Mouse (Mus musculus) embryonic facial prominence, embryonic 10.5 days (tissue): Measurements from ENCODE around the gene Map3k3. TPM values are rescaled to one million over a fixed set of nuclear protein-coding genes. Genes with fewer than 3 reads are reported as not detected.
"Not testable (repeated sequence)": the region's sequence is repeated elsewhere in the genome, so short reads cannot be mapped to it uniquely, and the experiment has no call there.

Experiments
- DNase-seq: peaks from one replicate; pipeline ENCODE4 v3.0.0-alpha.2; 2017; ENCODE audit warnings: low spot score
- H3K27ac ChIP-seq: fragments of 300-500 bp; sonication (generic); replicated peaks from 2 replicates; pipeline ENCODE4 v1.5.1; 2016; ENCODE audit warnings: mild to moderate bottlenecking
- H3K27me3 ChIP-seq: fragments of 300-500 bp; sonication (generic); replicated peaks from 2 replicates; pipeline ENCODE4 v1.6.1; 2016; ENCODE audit warnings: low read depth, mild to moderate bottlenecking; ENCODE audit not compliant: poor library complexity, severe bottlenecking
- H3K36me3 ChIP-seq: fragments of 300-500 bp; sonication (generic); replicated peaks from 2 replicates; pipeline ENCODE4 v1.6.1; 2016; ENCODE audit warnings: mild to moderate bottlenecking, moderate library complexity
- H3K4me1 ChIP-seq: fragments of 300-500 bp; sonication (generic); 2 replicates; pipeline ENCODE4 v1.6.1; 2016
- H3K4me3 ChIP-seq: fragments of 300-500 bp; sonication (generic); 2 replicates; pipeline ENCODE4 v1.5.1; 2016; ENCODE audit warnings: mild to moderate bottlenecking, moderate library complexity
- H3K9me3 ChIP-seq: fragments of 300-500 bp; sonication (generic); 2 replicates; pipeline ENCODE4 v1.6.1; 2016; ENCODE audit warnings: mild to moderate bottlenecking
- WGBS: fragments of 180-500 bp; shearing (Covaris S2); methylation state at CpG from one replicate; pipeline ENCODE4 v1.1.7; 2016; 5-methylcytosine and 5-hydroxymethylcytosine counted together
- polyA plus RNA-seq: library from polyadenylated mRNA; unstranded; fragments of >200 nt; fragmentation: Nextera tagmentation; extraction: Ambion mirVana; gene quantifications from 2 replicates; pipeline ENCODE4 v1.2.1, GENCODE M21; 2016

The Map3k3 gene
- polyA plus RNA-seq, 1 experiment from 2014 or later = 20.9 TPM

DNA sequence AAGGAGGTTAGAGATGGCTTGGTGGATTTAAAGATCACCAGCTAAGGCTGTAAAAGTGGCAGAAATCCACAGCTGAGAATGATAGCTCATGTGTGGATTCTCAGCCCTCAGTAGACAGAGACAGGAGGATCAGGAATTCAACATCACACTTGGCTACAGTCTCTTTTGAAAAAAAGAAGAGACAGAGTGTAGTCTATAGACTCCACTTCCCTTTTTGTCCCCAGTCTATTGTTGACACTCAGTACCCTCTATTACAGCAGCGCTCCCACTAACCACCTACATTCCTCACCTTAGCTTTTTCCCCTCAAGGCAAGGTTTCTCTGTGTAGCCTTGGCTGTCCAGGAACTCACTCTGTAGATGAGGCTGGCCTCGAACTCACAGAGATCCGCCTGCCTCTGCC is 107.3 kb downstream of the Map3k3 start:
- no peaks in the 10 kb centered on the region for H3K27me3 ChIP-seq
- 93% methylated on average over 3 of the region's 3 CpGs for WGBS
- H3K36me3 ChIP-seq = peaks cover 8% of the 10 kb centered on the region
- no peaks in the 10 kb centered on the region for H3K9me3 ChIP-seq
- no peak for DNase-seq
- H3K4me1 ChIP-seq = peaks cover 12% of the 10 kb centered on the region
- no peak overlapping the region for H3K4me3 ChIP-seq
- H3K27ac ChIP-seq = no peak overlapping the region

DNA sequence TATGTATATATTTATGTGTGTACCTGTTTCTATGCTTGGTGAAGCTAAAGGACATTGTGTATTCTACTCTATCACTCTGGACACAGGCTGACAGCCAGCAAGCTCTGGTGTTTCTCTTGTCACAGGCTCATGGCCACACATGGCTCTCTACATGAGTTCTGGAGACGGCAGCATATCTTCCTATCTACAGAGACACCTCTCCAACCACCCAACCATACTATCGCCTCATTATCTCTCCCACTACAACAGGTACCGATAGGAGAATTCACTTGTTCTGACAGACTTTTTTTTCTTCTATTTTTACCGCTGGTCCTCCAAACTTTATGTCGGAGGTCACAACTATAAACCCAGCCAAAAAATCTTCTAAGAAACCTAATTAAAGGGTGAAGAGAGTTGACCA is 107.8 kb downstream of the Map3k3 start:
- no peaks in the 10 kb centered on the region for H3K9me3 ChIP-seq
- DNase-seq = no peak
- no peak overlapping the region for H3K27ac ChIP-seq
- H3K4me3 ChIP-seq = peak overlapping the region; percentile 85
- WGBS = 88% methylated on average over 5 of the region's 5 CpGs
- H3K4me1 ChIP-seq = peaks cover 12% of the 10 kb centered on the region
- peaks cover 12% of the 10 kb centered on the region for H3K36me3 ChIP-seq
- no peaks in the 10 kb centered on the region for H3K27me3 ChIP-seq

DNA sequence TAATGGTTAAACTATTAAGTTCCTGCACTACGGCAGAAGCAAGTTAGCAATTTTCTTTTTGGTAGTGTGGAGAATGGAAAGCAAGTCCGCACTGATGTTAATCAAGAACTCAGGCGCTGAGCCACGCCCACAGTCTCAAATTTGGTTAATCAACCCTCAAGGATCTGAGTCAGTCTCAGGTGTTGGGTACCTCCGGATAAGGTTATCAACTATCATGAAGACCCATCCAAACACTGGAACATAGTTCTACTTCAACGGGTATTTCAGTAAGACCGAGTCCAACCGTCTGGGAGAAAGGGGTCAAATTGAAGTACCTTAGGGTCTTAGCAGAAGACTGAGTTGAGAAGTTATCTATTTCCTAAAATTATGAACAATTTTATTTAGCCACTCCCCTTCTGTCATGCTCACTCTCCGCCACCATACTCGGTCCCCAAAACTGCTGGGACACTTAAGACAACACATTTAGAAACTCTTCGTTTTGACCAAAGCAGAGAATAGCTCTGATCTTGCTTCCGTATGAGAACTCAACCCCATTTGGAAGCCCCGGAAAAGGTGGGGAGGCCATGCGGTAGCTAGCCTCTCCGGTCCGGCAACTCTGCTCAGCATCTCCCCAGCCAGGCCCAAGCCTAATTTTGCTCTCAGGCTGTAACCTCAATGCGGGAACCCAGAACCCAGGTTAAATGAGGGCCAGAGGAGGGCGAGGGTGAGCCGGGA is 108.4 kb downstream of the Map3k3 start:
- WGBS = 12% methylated on average over 19 of the region's 19 CpGs
- Histone ChIP-seq H3K4me3 (peak overlapping the region; percentile 85), H3K36me3 (peaks cover 17% of the 10 kb centered on the region)

DNA sequence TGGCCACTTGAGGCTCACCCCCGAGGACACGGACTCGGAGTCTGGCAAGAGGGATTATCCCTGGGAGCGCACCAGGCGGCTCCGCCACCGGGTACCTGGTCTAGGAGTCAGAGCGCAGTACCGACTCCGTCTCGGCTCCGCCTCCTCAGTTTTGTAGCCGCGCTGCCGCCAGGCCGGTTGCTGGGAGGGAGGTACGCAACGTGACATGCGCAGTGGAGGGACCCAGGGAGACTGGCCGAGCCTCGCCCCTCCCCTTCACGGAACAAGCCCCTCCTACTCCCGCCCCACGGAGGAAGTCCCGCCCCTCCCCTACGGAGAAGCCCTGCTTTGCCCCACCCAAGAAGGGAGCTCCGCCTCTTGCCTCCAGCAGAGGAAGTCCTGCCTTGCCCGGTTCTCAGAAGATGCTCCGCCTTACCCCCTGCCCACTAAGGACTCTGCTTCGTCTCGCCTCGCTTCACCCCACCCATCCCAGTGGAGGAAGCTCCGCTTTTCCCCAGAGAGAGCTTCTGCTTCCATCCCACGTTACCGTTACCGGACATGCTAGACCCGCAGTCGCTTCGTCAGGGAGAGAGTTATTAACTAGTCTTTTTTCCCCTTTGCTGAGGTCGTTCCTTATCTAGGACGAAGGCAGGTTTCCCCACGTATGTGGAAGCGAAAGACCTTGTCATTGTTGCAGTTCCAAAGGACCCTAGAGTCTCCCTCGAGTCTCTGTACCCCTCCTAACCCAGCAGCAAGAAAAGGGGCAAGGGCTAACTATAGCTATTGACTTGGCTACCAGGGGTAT is 109.2 kb downstream of the Map3k3 start:
- peaks cover 25% of the 10 kb centered on the region for H3K36me3 ChIP-seq
- under 1% methylated on average over 44 of the region's 44 CpGs for WGBS
- peaks cover 12% of the 10 kb centered on the region for H3K4me1 ChIP-seq
- H3K27me3 ChIP-seq = no peaks in the 10 kb centered on the region
- peak overlapping the region; percentile 89 for H3K27ac ChIP-seq
- peak; percentile 99 for DNase-seq
- H3K4me3 ChIP-seq = peak overlapping the region; percentile 85
- no peaks in the 10 kb centered on the region for H3K9me3 ChIP-seq

More for the DNA sequence above, 108.4 kb downstream of the Map3k3 start:
- Histone ChIP-seq H3K9me3 (no peaks in the 10 kb centered on the region), H3K27me3 (no peaks in the 10 kb centered on the region), H3K4me1 (peaks cover 12% of the 10 kb centered on the region), H3K27ac (peak overlapping the region; percentile 89)
- DNase-seq = no peak

DNA sequence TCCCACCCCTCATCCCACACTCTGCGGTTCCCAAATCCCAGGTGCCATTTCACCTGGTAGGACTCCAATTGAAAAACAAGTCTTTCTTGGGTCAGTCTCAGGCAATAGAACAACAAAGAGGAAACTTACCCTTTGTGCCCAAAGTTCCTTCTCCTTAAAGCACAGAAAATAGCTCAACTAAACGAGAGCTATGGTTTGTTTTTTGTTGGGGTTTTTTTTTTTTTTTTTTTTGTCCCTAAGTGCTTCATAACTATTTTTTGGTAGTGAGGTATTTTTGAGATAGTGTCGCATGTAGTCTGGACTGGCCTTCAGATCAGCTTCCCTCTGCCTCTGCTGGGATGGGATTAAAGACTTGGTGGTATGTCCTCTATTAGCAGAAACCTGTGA is 109.7 kb downstream of the Map3k3 start:
- DNase-seq = no peak
- no peaks in the 10 kb centered on the region for H3K9me3 ChIP-seq
- H3K36me3 ChIP-seq = peaks cover 27% of the 10 kb centered on the region
- H3K27ac ChIP-seq = peak overlapping the region; percentile 89
- WGBS = 38% methylated on average over 3 of the region's 3 CpGs
- no peaks in the 10 kb centered on the region for H3K27me3 ChIP-seq
- peak overlapping the region; percentile 85 for H3K4me3 ChIP-seq
- peaks cover 12% of the 10 kb centered on the region for H3K4me1 ChIP-seq

DNA sequence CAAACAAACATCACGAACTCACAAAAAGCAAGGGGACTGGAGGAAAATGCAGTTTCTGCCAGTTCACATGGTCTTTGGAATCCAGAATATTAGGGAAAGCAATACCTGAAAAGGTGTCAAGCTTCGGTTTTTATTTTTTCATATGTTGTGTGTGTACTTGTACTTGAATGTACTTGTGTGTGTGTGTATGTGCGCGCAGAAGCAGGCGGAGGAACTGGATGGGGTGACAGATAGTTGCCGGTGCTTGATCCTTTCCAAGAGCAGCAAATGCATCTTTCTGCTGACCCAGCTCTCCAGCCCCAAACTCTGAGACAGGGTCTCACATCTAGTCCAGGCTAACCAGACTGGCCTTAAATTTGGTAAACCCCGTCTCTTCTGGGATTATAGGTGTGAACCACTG is 110.5 kb downstream of the Map3k3 start:
- no peaks in the 10 kb centered on the region for H3K9me3 ChIP-seq
- H3K4me3 ChIP-seq = no peak overlapping the region
- no peak overlapping the region for H3K27ac ChIP-seq
- WGBS = 91% methylated on average over 7 of the region's 7 CpGs
- peaks cover 12% of the 10 kb centered on the region for H3K4me1 ChIP-seq
- no peak for DNase-seq
- H3K36me3 ChIP-seq = peaks cover 31% of the 10 kb centered on the region
- no peaks in the 10 kb centered on the region for H3K27me3 ChIP-seq

DNA sequence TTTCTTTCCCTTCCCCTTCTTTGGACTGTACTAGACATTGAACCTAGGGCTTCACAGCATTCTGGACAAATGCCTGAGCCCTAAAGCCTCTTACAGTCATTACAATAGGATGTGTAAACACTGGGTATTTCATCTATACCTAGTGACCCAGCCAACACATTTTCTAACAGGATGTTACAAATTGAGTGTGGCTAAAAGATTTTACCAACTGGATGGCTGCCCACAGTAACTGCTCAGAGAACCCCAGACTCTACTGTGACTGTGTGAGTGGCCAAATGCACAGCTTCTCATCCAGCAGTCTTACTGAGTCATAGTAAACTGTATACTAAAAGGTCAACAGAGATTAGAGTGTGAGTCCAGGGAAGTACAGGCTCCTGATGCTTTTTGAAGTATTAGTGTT is 110.9 kb downstream of the Map3k3 start:
- no peak for DNase-seq
- H3K27ac ChIP-seq = no peak overlapping the region
- no peaks in the 10 kb centered on the region for H3K27me3 ChIP-seq
- H3K4me1 ChIP-seq = peaks cover 12% of the 10 kb centered on the region
- no peak overlapping the region for H3K4me3 ChIP-seq
- H3K9me3 ChIP-seq = no peaks in the 10 kb centered on the region
- peaks cover 36% of the 10 kb centered on the region for H3K36me3 ChIP-seq

DNA sequence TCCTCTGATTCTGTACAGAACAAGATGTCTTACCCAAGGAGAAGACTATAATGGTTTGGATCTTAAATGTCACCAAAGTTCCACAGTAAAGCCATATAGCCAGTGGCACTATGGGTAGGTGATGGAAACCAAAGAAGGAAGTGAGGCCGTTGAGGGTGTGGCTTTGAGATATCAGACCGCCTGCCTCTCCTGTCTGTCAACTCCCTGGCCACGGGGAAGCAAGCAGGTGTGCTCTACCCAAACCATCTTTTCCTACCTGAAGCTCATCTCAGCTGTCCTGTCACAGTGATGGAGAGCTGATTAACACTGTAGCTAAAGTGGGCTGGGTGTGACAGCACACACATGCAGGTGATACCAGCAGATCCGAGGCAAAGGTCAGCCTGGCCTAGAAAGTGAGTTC is 113.9 kb downstream of the Map3k3 start:
- H3K36me3 ChIP-seq = peaks cover 65% of the 10 kb centered on the region
- H3K4me1 ChIP-seq = peaks cover 4% of the 10 kb centered on the region
- H3K27ac ChIP-seq = no peak overlapping the region
- H3K4me3 ChIP-seq = no peak overlapping the region
- H3K27me3 ChIP-seq = no peaks in the 10 kb centered on the region
- WGBS = 89% methylated on average over 4 of the region's 4 CpGs
- DNase-seq = no peak
- no peaks in the 10 kb centered on the region for H3K9me3 ChIP-seq

DNA sequence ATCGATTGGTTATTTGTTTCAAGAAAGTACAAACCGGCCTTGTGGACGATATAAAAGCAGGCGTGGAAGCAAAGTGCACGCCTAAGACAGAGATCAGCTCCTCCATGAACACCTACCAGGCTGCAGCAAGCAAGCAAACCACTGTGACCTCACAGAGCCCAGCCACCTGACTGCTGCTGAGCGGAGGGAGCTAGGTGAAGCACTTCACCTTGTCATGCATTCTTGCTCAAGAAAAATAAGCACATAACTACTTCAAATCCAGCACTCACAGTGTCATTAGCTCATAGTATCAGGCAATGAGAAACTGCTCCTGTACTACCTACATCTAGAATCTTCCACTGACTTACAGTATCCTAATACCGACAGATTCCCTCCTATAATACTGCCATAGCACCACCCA is 115.6 kb downstream of the Map3k3 start:
- H3K27me3 ChIP-seq, H3K27ac ChIP-seq, DNase-seq, H3K4me3 ChIP-seq, H3K4me1 ChIP-seq, H3K9me3 ChIP-seq: not testable (repeated sequence)
- WGBS = 95% methylated on average over 7 of the region's 7 CpGs
- peaks cover 83% of the 10 kb centered on the region for H3K36me3 ChIP-seq

DNA sequence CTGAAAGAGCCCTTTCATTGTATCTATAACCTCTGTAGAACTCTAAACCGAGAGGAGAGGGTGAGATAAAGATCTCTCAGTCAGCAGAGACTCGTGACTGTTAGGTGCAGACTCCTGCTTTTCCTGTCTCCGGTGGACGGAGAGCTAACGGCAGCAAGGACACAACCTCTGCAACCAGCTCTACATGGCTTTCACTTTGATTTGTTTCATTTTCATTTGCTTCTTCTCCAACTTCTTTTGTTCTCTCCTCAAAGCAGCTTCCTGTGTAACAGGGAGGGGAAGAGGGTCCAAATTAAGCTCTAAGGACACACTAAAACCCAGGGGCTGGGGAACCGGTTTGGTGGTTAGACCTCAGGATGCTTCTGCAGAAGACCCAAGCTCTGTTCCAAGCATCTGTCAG is 116.3 kb downstream of the Map3k3 start:
- Histone ChIP-seq H3K27me3 (no peaks in the 10 kb centered on the region), H3K4me3 (no peak overlapping the region), H3K27ac (no peak overlapping the region), H3K4me1 (no peaks in the 10 kb centered on the region), H3K9me3 (no peaks in the 10 kb centered on the region), H3K36me3 (peaks cover 90% of the 10 kb centered on the region)
- DNase-seq = no peak
- WGBS = 85% methylated on average over 6 of the region's 6 CpGs

DNA sequence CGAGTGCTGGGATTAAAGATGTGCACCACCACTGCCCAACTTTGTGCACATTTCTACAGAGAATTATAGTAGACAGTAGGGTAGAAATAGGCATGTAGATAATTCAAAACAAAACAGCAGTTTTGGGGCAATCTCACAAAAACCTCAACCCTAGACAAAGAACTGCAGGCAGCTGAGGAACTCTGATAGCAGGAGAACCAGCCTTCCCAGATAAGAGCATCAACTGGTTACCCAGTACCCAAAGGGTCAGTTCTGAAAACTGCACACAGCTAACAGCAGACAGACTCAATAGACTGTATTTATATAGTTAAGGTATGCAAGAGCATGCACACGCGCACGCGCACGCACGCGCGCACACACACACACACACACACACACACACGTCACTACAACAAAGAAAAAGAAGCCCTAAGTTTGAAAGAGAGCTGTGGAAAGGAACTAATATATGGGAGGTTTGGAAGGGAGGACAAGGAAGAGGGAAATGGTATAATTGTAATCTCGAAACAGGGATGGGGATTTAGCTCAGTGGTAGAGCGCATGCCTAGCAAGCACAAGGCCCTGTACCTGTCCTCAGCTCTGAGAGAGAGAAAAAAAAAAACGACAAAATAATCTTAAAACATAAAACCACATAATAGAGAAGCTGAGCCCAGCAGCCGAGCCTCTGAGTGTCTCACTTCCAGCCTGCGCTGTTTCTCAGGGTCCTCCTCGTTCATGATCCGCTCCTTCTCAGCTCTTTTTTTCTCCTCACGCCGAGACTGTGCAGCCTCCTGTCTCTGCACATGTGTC is 117.1 kb downstream of the Map3k3 start:
- peaks cover 93% of the 10 kb centered on the region for H3K36me3 ChIP-seq
- DNase-seq = no peak
- H3K4me1 ChIP-seq = no peaks in the 10 kb centered on the region
- no peaks in the 10 kb centered on the region for H3K27me3 ChIP-seq
- WGBS = 93% methylated on average over 19 of the region's 19 CpGs
- H3K27ac ChIP-seq = no peak overlapping the region
- no peak overlapping the region for H3K4me3 ChIP-seq
- H3K9me3 ChIP-seq = no peaks in the 10 kb centered on the region

DNA sequence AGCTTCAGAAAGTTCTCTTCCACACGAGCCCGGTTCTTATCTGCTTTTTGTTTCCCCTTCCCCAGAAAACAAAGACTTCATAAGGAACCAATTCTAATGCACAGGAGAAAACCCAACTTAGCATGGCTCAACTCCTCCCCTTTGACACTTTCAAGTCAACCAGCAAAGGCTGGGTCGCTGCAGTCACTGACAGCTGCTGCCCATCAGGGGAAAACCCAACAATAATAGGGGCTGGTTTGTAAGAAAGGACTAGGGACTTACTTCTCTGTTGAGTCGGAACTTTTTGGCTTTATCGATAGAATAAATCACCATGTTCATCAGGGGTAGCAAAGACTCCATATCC is 117.7 kb downstream of the Map3k3 start, which contains the start of gene Strada:
Gene Strada (minus strand): TSS at position 46 of the 343 bp plus-strand sequence.
- Histone ChIP-seq H3K27ac (no peak within 1 kb of the TSS), H3K4me1 (no peaks in the 10 kb centered on the region), H3K4me3 (no peak within 1 kb of the TSS), H3K36me3 (peaks cover 93% of the 10 kb centered on the region), H3K9me3 (no peaks in the 10 kb centered on the region), H3K27me3 (no peaks in the 10 kb centered on the region)
- DNase-seq = no peak
- WGBS = 90% methylated on average over 5 of the region's 5 CpGs
